Mouse (Mus musculus): ENCODE measurements at regions not wholly inside any gene's neighbourhood (a gene's known extent, or its start where the extent isn't known, plus 50 kb on each side); places are given as distances from the start of the nearest gene placed in this dataset.

- no peak for ATAC-seq (ENCODE audit: low TSS enrichment)
Measured at GRCm38 (mm10) chr13:90584766-90585165, 320.4 kb downstream of the Atp6ap1l start.

GRCm38 (mm10) chr13:90575371-90575770 is 329.8 kb downstream of the Atp6ap1l start:
- ATAC-seq (ENCODE audit: low TSS enrichment): no peak

GRCm38 (mm10) chr13:90572580-90572979 is 332.6 kb downstream of the Atp6ap1l start:
- ATAC-seq (ENCODE audit: low TSS enrichment): no peak

GRCm38 (mm10) chr13:90563183-90563840 is 341.8 kb downstream of the Atp6ap1l start:
- no peak for ATAC-seq (ENCODE audit: low TSS enrichment)

GRCm38 (mm10) chr13:90560095-90560494 is 345.1 kb downstream of the Atp6ap1l start:
- ATAC-seq (ENCODE audit: low TSS enrichment): peak; percentile 52; the same call in 1 of the 2 replicates

- ATAC-seq (ENCODE audit: low TSS enrichment): no peak
Measured at GRCm38 (mm10) chr13:90559481-90559880, 345.7 kb downstream of the Atp6ap1l start.

GRCm38 (mm10) chr13:90551166-90551565 is 354.0 kb downstream of the Atp6ap1l start:
- ATAC-seq (ENCODE audit: low TSS enrichment): no peak

- ATAC-seq (ENCODE audit: low TSS enrichment): no peak
Measured at GRCm38 (mm10) chr13:90546288-90547035, 358.7 kb downstream of the Atp6ap1l start.

GRCm38 (mm10) chr13:90545816-90546215 is 359.3 kb downstream of the Atp6ap1l start:
- no peak for ATAC-seq (ENCODE audit: low TSS enrichment)

GRCm38 (mm10) chr13:90537525-90537924 is 367.6 kb downstream of the Atp6ap1l start:
- no peak for ATAC-seq (ENCODE audit: low TSS enrichment)

- no peak for ATAC-seq (ENCODE audit: low TSS enrichment)
Measured at GRCm38 (mm10) chr13:90526998-90527397, 378.2 kb downstream of the Atp6ap1l start.

GRCm38 (mm10) chr13:90525801-90526200 is 379.4 kb downstream of the Atp6ap1l start:
- ATAC-seq (ENCODE audit: low TSS enrichment): no peak

GRCm38 (mm10) chr13:90521758-90522245 is 383.4 kb downstream of the Atp6ap1l start:
- ATAC-seq (ENCODE audit: low TSS enrichment): no peak

- ATAC-seq (ENCODE audit: low TSS enrichment): no peak
Measured at GRCm38 (mm10) chr13:90520992-90521757, 384.0 kb downstream of the Atp6ap1l start.

GRCm38 (mm10) chr13:90515773-90516503 is 389.2 kb downstream of the Atp6ap1l start:
- ATAC-seq (ENCODE audit: low TSS enrichment): peak; percentile 76

GRCm38 (mm10) chr13:90513867-90514266 is 391.3 kb downstream of the Atp6ap1l start:
- ATAC-seq (ENCODE audit: low TSS enrichment): no peak

GRCm38 (mm10) chr13:90512786-90513401 is 392.3 kb downstream of the Atp6ap1l start:
- no peak for ATAC-seq (ENCODE audit: low TSS enrichment)

GRCm38 (mm10) chr13:90510479-90510878 is 394.7 kb downstream of the Atp6ap1l start:
- no peak for ATAC-seq (ENCODE audit: low TSS enrichment)

GRCm38 (mm10) chr13:90503188-90503587 is 402.0 kb downstream of the Atp6ap1l start:
- ATAC-seq (ENCODE audit: low TSS enrichment): no peak

GRCm38 (mm10) chr13:90502141-90502540 is 403.0 kb downstream of the Atp6ap1l start:
- no peak for ATAC-seq (ENCODE audit: low TSS enrichment)

GRCm38 (mm10) chr13:90498978-90499377 is 406.2 kb downstream of the Atp6ap1l start:
- no peak for ATAC-seq (ENCODE audit: low TSS enrichment)
